Mouse (Mus musculus): ENCODE results near the gene Plod2. TPM values are rescaled to one million over a fixed set of nuclear protein-coding genes. Genes with fewer than 3 reads are reported as not detected.

Plod2 gene
- polyA plus RNA-seq, 1 experiment = 9.7 TPM

DNA sequence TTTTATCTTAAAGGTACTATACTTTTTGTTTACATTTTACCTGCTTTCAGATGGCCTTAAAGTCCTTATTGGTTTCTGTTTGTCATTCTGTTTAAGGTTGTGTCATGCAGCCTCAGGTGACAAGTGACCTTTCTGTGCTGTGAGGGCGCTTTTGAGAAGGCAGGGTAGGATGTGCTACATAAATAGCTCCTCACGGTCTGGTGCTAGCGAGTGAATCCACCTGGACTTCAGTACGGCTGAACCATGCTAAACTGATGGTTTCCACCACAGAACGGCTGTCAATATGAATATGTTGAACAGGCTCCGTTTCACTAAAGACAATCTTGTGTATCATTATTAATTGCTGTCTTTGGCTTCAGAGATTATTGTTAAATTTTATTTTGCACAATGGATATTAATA is 52.5 kb downstream of the Plod2 start:
- 77% methylated on average over 6 of the region's 6 CpGs for WGBS
- TF ChIP-seq CTCF (IDR thresholded peaks at IDR 0.05; ENCODE audit: borderline replicate concordance, insufficient read depth, low read depth, low read length) (no peak), POLR2A (IDR thresholded peaks at IDR 0.05; ENCODE audit: borderline replicate concordance, insufficient read depth, low read length) (no peak)

DNA sequence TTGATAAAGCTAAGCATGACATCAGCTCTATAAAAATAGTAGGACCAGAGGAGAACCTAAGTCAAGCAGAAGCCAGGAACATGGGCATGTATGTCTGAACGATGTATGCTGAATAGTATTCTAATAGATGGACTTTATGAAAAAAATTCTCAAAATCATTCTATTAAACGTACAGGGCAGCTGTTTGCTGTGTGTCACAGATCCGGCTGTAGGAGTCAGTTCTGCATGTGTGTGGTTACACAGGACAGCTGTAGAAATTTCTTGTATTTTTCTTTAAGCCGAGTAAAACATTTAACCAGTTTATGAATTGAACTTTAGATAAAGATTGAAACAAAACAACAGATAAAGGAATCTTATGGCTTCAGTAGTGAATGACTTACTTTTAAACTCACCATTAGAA is 53.3 kb downstream of the Plod2 start:
- WGBS = 95% methylated on average over 4 of the region's 4 CpGs
- TF ChIP-seq POLR2A (IDR thresholded peaks at IDR 0.05; ENCODE audit: borderline replicate concordance, insufficient read depth, low read length) (no peak), CTCF (IDR thresholded peaks at IDR 0.05; ENCODE audit: borderline replicate concordance, insufficient read depth, low read depth, low read length) (no peak)
- Histone ChIP-seq H3K4me3 (replicated peaks; ENCODE audit: insufficient read depth, low read depth, low read length) (no peak overlapping the region), H3K4me1 (ENCODE audit: control insufficient read depth, insufficient read depth, low read length) (no peaks in the 10 kb centered on the region), H3K27me3 (ENCODE audit: control insufficient read depth, insufficient read depth, low read length) (no peaks in the 10 kb centered on the region), H3K27ac (ENCODE audit: insufficient read depth, low read length) (no peak overlapping the region)
- DNase-seq = no peak

More for the DNA sequence above, 52.5 kb downstream of the Plod2 start:
- H3K27ac ChIP-seq (ENCODE audit: insufficient read depth, low read length) = no peak overlapping the region
- DNase-seq = no peak
- no peaks in the 10 kb centered on the region for H3K4me1 ChIP-seq (ENCODE audit: control insufficient read depth, insufficient read depth, low read length)
- H3K27me3 ChIP-seq (ENCODE audit: control insufficient read depth, insufficient read depth, low read length) = no peaks in the 10 kb centered on the region
- no peak overlapping the region for H3K4me3 ChIP-seq (replicated peaks; ENCODE audit: insufficient read depth, low read depth, low read length)

DNA sequence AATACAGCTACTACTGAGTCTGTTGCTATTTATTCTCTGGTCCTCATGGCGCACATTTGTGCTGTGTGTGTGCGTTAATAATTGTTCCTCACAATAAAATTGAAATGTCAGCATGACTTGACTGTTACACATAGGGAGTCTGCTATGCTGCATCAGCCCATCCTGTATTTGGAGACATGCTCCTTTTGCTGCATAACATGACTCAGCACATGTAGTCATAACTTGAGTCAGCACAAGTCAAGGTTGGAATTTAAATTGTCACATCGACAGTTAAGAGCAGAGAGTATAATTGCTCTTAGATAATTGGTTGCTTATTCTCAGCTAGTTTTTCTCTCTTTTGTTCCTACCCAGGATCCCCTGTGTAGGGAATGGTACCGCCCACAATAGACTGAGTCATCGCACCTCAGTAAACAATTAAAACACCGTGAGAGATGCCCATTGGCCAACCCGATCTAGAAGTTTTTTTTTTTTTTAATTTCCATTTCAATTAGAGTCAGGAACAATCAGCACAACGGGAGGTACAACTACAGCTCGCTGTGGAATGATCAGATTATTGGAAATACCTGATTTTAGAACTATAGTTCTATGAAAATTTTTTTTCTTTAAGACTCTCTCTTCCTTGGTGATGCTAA is 55.0 kb downstream of the Plod2 start:
- Histone ChIP-seq H3K27ac (ENCODE audit: insufficient read depth, low read length) (no peak overlapping the region), H3K4me1 (ENCODE audit: control insufficient read depth, insufficient read depth, low read length) (no peaks in the 10 kb centered on the region), H3K27me3 (ENCODE audit: control insufficient read depth, insufficient read depth, low read length) (no peaks in the 10 kb centered on the region), H3K4me3 (replicated peaks; ENCODE audit: insufficient read depth, low read depth, low read length) (no peak overlapping the region)
- TF ChIP-seq POLR2A (IDR thresholded peaks at IDR 0.05; ENCODE audit: borderline replicate concordance, insufficient read depth, low read length) (no peak), CTCF (IDR thresholded peaks at IDR 0.05; ENCODE audit: borderline replicate concordance, insufficient read depth, low read depth, low read length) (no peak)
- WGBS = 90% methylated on average over 9 of the region's 9 CpGs
- DNase-seq = no peak

DNA sequence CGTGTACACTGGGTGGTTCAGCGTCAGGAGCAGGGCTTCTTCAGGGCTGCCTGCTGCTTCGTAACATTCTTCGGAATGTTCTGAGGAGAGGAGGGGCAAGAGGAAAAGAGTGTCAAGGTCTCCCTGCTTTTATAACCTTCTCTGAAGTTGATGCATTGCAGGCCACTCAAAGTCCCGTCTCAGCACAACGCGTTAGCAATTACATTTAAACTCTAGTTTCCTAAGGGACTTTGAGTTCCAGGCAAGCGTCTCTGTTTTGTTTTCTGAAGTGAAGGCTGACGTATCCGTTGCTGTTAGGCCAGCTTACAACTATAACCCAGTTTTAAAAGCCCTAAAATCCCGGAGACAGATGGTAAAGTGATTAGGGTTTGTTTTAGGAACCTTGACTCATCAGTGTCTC is 55.8 kb downstream of the Plod2 start:
- H3K4me1 ChIP-seq (ENCODE audit: control insufficient read depth, insufficient read depth, low read length) = no peaks in the 10 kb centered on the region
- DNase-seq = peak in 1 of 2 experiments; percentile 46
- no peaks in the 10 kb centered on the region for H3K27me3 ChIP-seq (ENCODE audit: control insufficient read depth, insufficient read depth, low read length)
- TF ChIP-seq POLR2A (IDR thresholded peaks at IDR 0.05; ENCODE audit: borderline replicate concordance, insufficient read depth, low read length) = no peak
- TF ChIP-seq CTCF (IDR thresholded peaks at IDR 0.05; ENCODE audit: borderline replicate concordance, insufficient read depth, low read depth, low read length) = no peak
- no peak overlapping the region for H3K4me3 ChIP-seq (replicated peaks; ENCODE audit: insufficient read depth, low read depth, low read length)
- no peak overlapping the region for H3K27ac ChIP-seq (ENCODE audit: insufficient read depth, low read length)
- WGBS = 72% methylated on average over 11 of the region's 11 CpGs

DNA sequence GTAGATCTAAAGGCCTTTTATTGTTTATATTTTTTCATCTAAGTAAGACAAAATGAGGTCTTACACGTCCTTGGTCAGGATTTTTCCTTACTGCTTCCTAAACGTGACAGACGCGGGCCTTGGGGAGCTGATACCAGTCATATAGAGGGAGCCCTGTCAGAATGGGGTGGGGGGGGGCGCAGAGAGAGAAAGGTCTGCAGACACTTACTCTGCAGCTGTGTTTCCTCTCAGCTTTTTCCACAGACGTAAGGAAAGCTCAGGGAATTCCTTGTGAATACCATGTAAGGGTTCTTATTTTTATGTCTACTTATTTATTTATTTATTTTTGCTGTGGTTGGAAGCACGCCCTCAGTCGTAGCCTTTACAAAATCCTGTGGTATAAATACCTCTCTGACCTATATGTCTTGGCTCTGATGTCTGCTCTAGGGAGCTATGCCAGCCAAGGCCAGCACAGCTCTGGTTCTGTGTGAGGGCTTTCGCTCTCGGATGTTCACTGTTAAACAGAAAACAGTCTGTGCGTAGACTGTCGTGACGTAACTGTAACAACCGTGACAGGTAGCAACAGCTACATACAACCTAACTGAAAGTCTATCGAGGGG is 58.0 kb downstream of the Plod2 start:
- Histone ChIP-seq H3K27me3 (ENCODE audit: control insufficient read depth, insufficient read depth, low read length) (no peaks in the 10 kb centered on the region), H3K4me1 (ENCODE audit: control insufficient read depth, insufficient read depth, low read length) (no peaks in the 10 kb centered on the region), H3K4me3 (replicated peaks; ENCODE audit: insufficient read depth, low read depth, low read length) (no peak overlapping the region), H3K27ac (ENCODE audit: insufficient read depth, low read length) (no peak overlapping the region)
- 69% methylated on average over 15 of the region's 15 CpGs for WGBS
- peak; percentile 18 to 43 for DNase-seq
- TF ChIP-seq CTCF (IDR thresholded peaks at IDR 0.05; ENCODE audit: borderline replicate concordance, insufficient read depth, low read depth, low read length) (no peak), POLR2A (IDR thresholded peaks at IDR 0.05; ENCODE audit: borderline replicate concordance, insufficient read depth, low read length) (no peak)

DNA sequence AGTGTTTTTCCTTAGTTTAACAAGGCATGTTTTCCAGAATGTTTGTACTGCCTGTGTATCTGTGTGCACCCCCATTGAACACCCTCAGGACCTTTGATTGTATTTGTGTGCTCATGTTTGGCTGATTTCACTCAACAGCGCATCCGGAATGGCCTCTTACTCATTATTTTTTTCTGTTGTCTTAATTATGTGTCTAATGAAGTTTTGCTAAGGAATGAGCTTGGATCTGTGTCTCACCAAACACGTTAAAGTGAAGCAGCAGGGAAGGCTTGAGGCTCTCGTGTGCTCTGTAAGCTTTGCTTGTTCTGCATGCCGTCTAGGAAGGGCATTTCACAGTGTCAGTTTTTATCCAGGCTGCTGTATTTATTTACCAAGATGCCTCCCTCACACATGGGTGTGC is 59.5 kb downstream of the Plod2 start:
- no peak overlapping the region for H3K27ac ChIP-seq (ENCODE audit: insufficient read depth, low read length)
- no peaks in the 10 kb centered on the region for H3K27me3 ChIP-seq (ENCODE audit: control insufficient read depth, insufficient read depth, low read length)
- no peak overlapping the region for H3K4me3 ChIP-seq (replicated peaks; ENCODE audit: insufficient read depth, low read depth, low read length)
- H3K4me1 ChIP-seq (ENCODE audit: control insufficient read depth, insufficient read depth, low read length) = no peaks in the 10 kb centered on the region
- DNase-seq = no peak
- TF ChIP-seq POLR2A (IDR thresholded peaks at IDR 0.05; ENCODE audit: borderline replicate concordance, insufficient read depth, low read length) (no peak), CTCF (IDR thresholded peaks at IDR 0.05; ENCODE audit: borderline replicate concordance, insufficient read depth, low read depth, low read length) (no peak)
- WGBS = 77% methylated on average over 5 of the region's 5 CpGs

DNA sequence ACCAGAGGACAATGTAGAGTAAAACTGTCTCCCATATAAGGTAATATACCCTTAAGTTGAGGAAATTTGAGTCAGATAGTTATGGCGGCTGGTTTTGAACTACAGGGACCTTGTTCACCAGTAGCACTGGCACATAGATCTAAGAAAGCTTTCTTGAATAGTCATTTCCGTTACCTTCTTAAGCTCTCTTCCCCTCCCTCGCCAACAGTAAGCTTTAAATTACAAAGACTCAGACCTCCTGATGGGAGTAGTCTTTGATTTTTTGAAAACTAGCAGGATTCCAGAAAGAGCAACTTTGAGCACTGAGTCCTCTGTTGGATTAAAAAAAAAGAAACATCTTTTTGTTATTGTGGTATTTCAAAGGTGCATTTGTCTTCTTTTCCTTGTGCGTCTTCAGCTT is 61.5 kb downstream of the Plod2 start:
- Histone ChIP-seq H3K4me3 (replicated peaks; ENCODE audit: insufficient read depth, low read depth, low read length) (no peak overlapping the region), H3K27me3 (ENCODE audit: control insufficient read depth, insufficient read depth, low read length) (no peaks in the 10 kb centered on the region), H3K27ac (ENCODE audit: insufficient read depth, low read length) (no peak overlapping the region), H3K4me1 (ENCODE audit: control insufficient read depth, insufficient read depth, low read length) (no peaks in the 10 kb centered on the region)
- TF ChIP-seq CTCF (IDR thresholded peaks at IDR 0.05; ENCODE audit: borderline replicate concordance, insufficient read depth, low read depth, low read length) = no peak
- TF ChIP-seq POLR2A (IDR thresholded peaks at IDR 0.05; ENCODE audit: borderline replicate concordance, insufficient read depth, low read length) = no peak
- no peak for DNase-seq
- WGBS = 79% methylated on average over 4 of the region's 4 CpGs

DNA sequence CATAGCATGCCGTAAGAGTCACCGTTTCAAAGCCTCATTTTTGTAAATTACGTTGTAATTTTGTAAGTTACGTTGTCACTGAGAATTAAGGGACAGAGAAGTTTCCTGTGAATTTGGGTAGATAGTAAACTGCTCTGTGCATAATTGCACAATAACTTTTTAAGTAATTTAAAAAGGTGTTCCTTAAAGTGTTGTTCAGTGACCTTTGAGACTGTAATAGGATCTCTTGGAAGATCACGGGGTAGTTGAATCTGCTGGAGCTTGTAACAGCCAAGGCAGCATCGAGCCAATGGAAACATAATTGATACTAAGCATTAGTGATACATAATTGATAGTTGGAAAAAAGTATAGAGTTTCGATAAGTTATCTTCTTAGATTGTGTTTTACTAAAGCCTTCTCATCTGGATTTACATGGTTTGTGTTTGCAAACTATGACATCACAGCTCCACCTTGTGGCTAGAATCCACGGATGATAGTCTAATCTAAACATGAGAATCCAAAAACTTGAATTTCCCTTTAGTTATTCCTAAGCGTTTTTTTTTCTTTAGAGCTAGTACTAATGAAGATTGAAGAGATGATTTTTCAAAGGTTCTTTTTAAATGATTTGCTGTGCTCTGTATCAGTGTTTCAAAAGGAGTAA is 68.7 kb downstream of the Plod2 start:
- Histone ChIP-seq H3K27ac (ENCODE audit: insufficient read depth, low read length) (no peak overlapping the region), H3K4me1 (ENCODE audit: control insufficient read depth, insufficient read depth, low read length) (no peaks in the 10 kb centered on the region), H3K27me3 (ENCODE audit: control insufficient read depth, insufficient read depth, low read length) (no peaks in the 10 kb centered on the region), H3K4me3 (replicated peaks; ENCODE audit: insufficient read depth, low read depth, low read length) (no peak overlapping the region)
- no peak for TF ChIP-seq POLR2A (IDR thresholded peaks at IDR 0.05; ENCODE audit: borderline replicate concordance, insufficient read depth, low read length)
- TF ChIP-seq CTCF (IDR thresholded peaks at IDR 0.05; ENCODE audit: borderline replicate concordance, insufficient read depth, low read depth, low read length) = peak; percentile 40; the same call in 1 of the 2 replicates
- WGBS = 66% methylated on average over 9 of the region's 9 CpGs
- peak; percentile 20 to 30 for DNase-seq
